11 mouse cellular contexts compared by ENCODE assay signal in the genomic region with DNA sequence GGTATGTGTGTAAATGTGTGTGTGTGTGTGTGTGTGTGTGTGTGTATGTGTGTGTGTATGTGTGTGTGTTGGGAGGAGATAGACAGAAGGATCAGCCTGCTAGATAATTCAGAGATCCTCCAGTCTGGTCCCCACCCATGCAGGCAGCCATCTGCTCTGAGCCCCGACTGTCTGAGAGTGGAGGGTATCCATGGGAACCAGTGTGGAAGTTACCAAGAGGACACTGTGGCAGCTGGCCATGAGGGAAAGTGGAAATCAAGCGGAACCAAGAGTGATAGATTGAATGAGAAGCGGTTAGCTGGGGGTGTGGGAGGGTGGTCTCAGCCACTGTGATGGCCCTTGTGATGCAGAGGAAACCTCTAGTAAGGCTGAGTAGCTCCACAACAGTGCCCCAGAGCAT. TPM values are rescaled to one million over a fixed set of nuclear protein-coding genes. Genes with fewer than 3 reads are reported as not detected.
DNase-seq lines count a peak whose midpoint lies in the region; ATAC-seq lines count a peak whose summit lies in the region.
"Had no signal": no experiment of that assay in that cellular context is flagged by ENCODE, and none has a peak within 500 bp of the region (broad histone marks: within the 10 kb centered on the region; RNA-seq: fewer than 3 reads in every experiment).

No protein-coding gene starts in this region.

- H3K27ac ChIP-seq in embryonic facial prominence, embryonic 11.5 days (replicated peaks; ENCODE audit: low read depth, low read length), result no peak overlapping the region
- no peak overlapping the region for H3K27ac ChIP-seq in embryonic facial prominence, embryonic 10.5 days (replicated peaks)
- H3K27ac ChIP-seq in hindbrain, embryonic 14.5 days, result peak overlapping the region; percentile 65
- H3K27ac ChIP-seq in midbrain, embryonic 10.5 days (replicated peaks), result peak overlapping the region; percentile 77; the same call in 1 of the 2 replicates
- H3K27ac ChIP-seq: heart, embryonic 15.5 days; macrophage had no signal

- DNase-seq in embryonic facial prominence, embryonic 11.5 days (ENCODE audit: low spot score), result no peak
- DNase-seq in embryonic facial prominence, embryonic 10.5 days (ENCODE audit: low spot score), result no peak
- peak; percentile 75 for DNase-seq in hindbrain, embryonic 14.5 days (ENCODE audit: low spot score)
- peak; percentile 62 for DNase-seq in midbrain, embryonic 10.5 days (ENCODE audit: low spot score)
- DNase-seq in right cerebral cortex, postnatal 10 days (ENCODE audit: low spot score in 2 of 2), result peak; percentile 91 to 94
- no peak for DNase-seq in ovary, postnatal 36 days (ENCODE audit: low spot score)
- no peak for DNase-seq in spleen, postnatal 36 days (ENCODE audit: low spot score in 2 of 2)
- DNase-seq in adrenal gland, postnatal 14 days, result no peak

- no peaks in the 10 kb centered on the region for H3K27me3 ChIP-seq in embryonic facial prominence, embryonic 11.5 days (ENCODE audit: control insufficient read depth, insufficient read depth, low read length)
- H3K27me3 ChIP-seq in embryonic facial prominence, embryonic 10.5 days (replicated peaks; ENCODE audit: low read depth, poor library complexity, severe bottlenecking), result no peaks in the 10 kb centered on the region
- no peaks in the 10 kb centered on the region for H3K27me3 ChIP-seq in hindbrain, embryonic 14.5 days (ENCODE audit: control insufficient read depth, insufficient read depth, low read length)
- H3K27me3 ChIP-seq in midbrain, embryonic 10.5 days (ENCODE audit: low read depth, poor library complexity, severe bottlenecking), result no peaks in the 10 kb centered on the region
- H3K27me3 ChIP-seq: heart, embryonic 15.5 days had no signal

- peak; percentile 78 for ATAC-seq in embryonic facial prominence, embryonic 11.5 days (replicated peaks; ENCODE audit: insufficient number of reproducible peaks, low FRiP score, low TSS enrichment, low read depth)
- peak; percentile 90 for ATAC-seq in hindbrain, embryonic 14.5 days (ENCODE audit: low FRiP score)

- H3K4me1 ChIP-seq in embryonic facial prominence, embryonic 11.5 days (ENCODE audit: control insufficient read depth, insufficient read depth, low read length), result peaks cover 2% of the 10 kb centered on the region; the same call in 1 of the 2 replicates
- H3K4me1 ChIP-seq in embryonic facial prominence, embryonic 10.5 days, result peaks cover 32% of the 10 kb centered on the region
- H3K4me1 ChIP-seq in hindbrain, embryonic 14.5 days (replicated peaks; ENCODE audit: control insufficient read depth, insufficient read depth, low read length), result peaks cover 21% of the 10 kb centered on the region
- H3K4me1 ChIP-seq in midbrain, embryonic 10.5 days, result peaks cover 39% of the 10 kb centered on the region

- H3K9ac ChIP-seq in embryonic facial prominence, embryonic 11.5 days (replicated peaks; ENCODE audit: low read length), result no peak overlapping the region
- H3K9ac ChIP-seq in hindbrain, embryonic 14.5 days, result no peak overlapping the region
- H3K9ac ChIP-seq: heart, embryonic 15.5 days had no signal

- 59% methylated on average over 3 of the region's 3 CpGs for WGBS in embryonic facial prominence, embryonic 11.5 days
- 67% methylated on average over 3 of the region's 3 CpGs for WGBS in embryonic facial prominence, embryonic 10.5 days
- WGBS in hindbrain, embryonic 14.5 days, result 6% methylated on average over 3 of the region's 3 CpGs
- 37% methylated on average over 3 of the region's 3 CpGs for WGBS in midbrain, embryonic 10.5 days

- no peaks in the 10 kb centered on the region for H3K9me3 ChIP-seq in embryonic facial prominence, embryonic 11.5 days (replicated peaks; ENCODE audit: control insufficient read depth, low read length)
- H3K9me3 ChIP-seq in embryonic facial prominence, embryonic 10.5 days, result 0 out of 2 replicates have a peak, but pooled peaks cover 3% of the 10 kb centered on the region
- H3K9me3 ChIP-seq in hindbrain, embryonic 14.5 days (ENCODE audit: control insufficient read depth, low read length), result no peaks in the 10 kb centered on the region
- peaks cover 10% of the 10 kb centered on the region; the same call in 1 of the 2 replicates for H3K9me3 ChIP-seq in midbrain, embryonic 10.5 days (replicated peaks)
- H3K9me3 ChIP-seq: heart, embryonic 15.5 days had no signal

- no peaks in the 10 kb centered on the region for H3K36me3 ChIP-seq in embryonic facial prominence, embryonic 11.5 days (replicated peaks; ENCODE audit: control insufficient read depth, insufficient read depth, low read depth, low read length)
- H3K36me3 ChIP-seq in embryonic facial prominence, embryonic 10.5 days (replicated peaks), result no peaks in the 10 kb centered on the region
- H3K36me3 ChIP-seq in hindbrain, embryonic 14.5 days (replicated peaks; ENCODE audit: control insufficient read depth, insufficient read depth), result peaks cover 5% of the 10 kb centered on the region; the same call in 1 of the 2 replicates
- peaks cover 12% of the 10 kb centered on the region for H3K36me3 ChIP-seq in midbrain, embryonic 10.5 days
- H3K36me3 ChIP-seq: heart, embryonic 15.5 days had no signal

- no peak overlapping the region for H3K4me3 ChIP-seq in embryonic facial prominence, embryonic 11.5 days (ENCODE audit: low read depth, low read length)
- H3K4me3 ChIP-seq in embryonic facial prominence, embryonic 10.5 days, result no peak overlapping the region
- no peak overlapping the region for H3K4me3 ChIP-seq in hindbrain, embryonic 14.5 days (replicated peaks; ENCODE audit: low read length)
- H3K4me3 ChIP-seq in midbrain, embryonic 10.5 days, result no peak overlapping the region
- H3K4me3 ChIP-seq: heart, embryonic 15.5 days had no signal

- H3K4me2 ChIP-seq in embryonic facial prominence, embryonic 11.5 days (ENCODE audit: low read depth, low read length), result no peak overlapping the region
- H3K4me2 ChIP-seq in hindbrain, embryonic 14.5 days (replicated peaks), result no peak overlapping the region
- H3K4me2 ChIP-seq: heart, embryonic 15.5 days had no signal

RNA-seq across cellular contexts. Expression of gene Map6, which starts 20.0 kb away (rescaled TPM):
- polyA plus RNA-seq in embryonic facial prominence, embryonic 11.5 days (2014; fragmentation: Nextera tagmentation; extraction: Ambion mirVana), result 8.9 and 11.5 TPM in 2 replicates
- 10.2 and 13.4 TPM in 2 replicates for polyA plus RNA-seq in embryonic facial prominence, embryonic 10.5 days (2016; fragmentation: Nextera tagmentation; extraction: Ambion mirVana)
- 122 and 135 TPM in 2 replicates for polyA plus RNA-seq in hindbrain, embryonic 14.5 days (2014; fragmentation: Nextera tagmentation; extraction: Ambion mirVana)
- polyA plus RNA-seq in midbrain, embryonic 10.5 days (2016; fragmentation: Nextera tagmentation; extraction: Ambion mirVana), result 27.9 and 39.5 TPM in 2 replicates
- total RNA-seq in adrenal gland, postnatal 14 days (2021), result 7.0 and 11.9 TPM in 2 replicates

RNA-seq across cellular contexts. Expression of gene Mogat2, which starts 48.9 kb away (rescaled TPM):
- 12.5 and 14.7 TPM in 2 replicates for polyA plus RNA-seq in embryonic facial prominence, embryonic 11.5 days (2014; fragmentation: Nextera tagmentation; extraction: Ambion mirVana)
- 38.5 and 46.1 TPM in 2 replicates for polyA plus RNA-seq in embryonic facial prominence, embryonic 10.5 days (2016; fragmentation: Nextera tagmentation; extraction: Ambion mirVana)
- polyA plus RNA-seq in hindbrain, embryonic 14.5 days (2014; fragmentation: Nextera tagmentation; extraction: Ambion mirVana), result 1.3 and 2.5 TPM in 2 replicates
- polyA plus RNA-seq in midbrain, embryonic 10.5 days (2016; fragmentation: Nextera tagmentation; extraction: Ambion mirVana), result 18.5 and 30.3 TPM in 2 replicates
- total RNA-seq in adrenal gland, postnatal 14 days (2021), result 0.41 TPM in 1 of 2 replicates, not detected in the other
- total RNA-seq: left cerebral cortex, adult 8-10 months had no signal

Comparison
In these comparisons a context has a peak if more than half of its experiments do, and no peak if none do; other contexts are left out.
1. DNase-seq: peak in hindbrain, embryonic 14.5 days (single experiment), midbrain, embryonic 10.5 days (single experiment) and right cerebral cortex, postnatal 10 days (2 of 2); none in embryonic facial prominence, embryonic 11.5 days (single experiment), embryonic facial prominence, embryonic 10.5 days (single experiment), ovary, postnatal 36 days (single experiment), spleen, postnatal 36 days (0 of 2) and adrenal gland, postnatal 14 days (single experiment).
2. H3K27ac ChIP-seq: peak in hindbrain, embryonic 14.5 days (single experiment) and midbrain, embryonic 10.5 days (single experiment); none in embryonic facial prominence, embryonic 11.5 days (single experiment) and embryonic facial prominence, embryonic 10.5 days (single experiment).